ENCODE assay signal across 11 mouse cellular contexts in the genomic region with DNA sequence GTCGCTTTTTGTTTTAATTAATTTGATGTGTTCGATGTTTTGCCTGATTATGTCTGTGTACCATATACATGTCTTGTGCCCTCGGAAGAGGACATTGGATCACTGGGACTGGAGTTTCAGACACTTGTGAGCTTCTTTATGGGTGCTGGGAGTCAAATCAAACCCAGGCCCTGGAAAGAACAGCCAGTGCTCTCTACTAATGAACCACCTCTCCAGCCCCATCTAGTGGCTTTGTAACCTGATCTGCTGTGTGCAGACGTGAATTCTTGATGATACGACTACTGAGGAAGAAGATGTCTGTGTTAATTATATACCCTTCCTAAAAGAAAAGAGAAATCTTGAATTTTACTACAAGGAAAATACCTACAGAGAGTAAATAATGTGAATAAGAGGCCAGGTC. TPM values are rescaled to one million over a fixed set of nuclear protein-coding genes. Genes with fewer than 3 reads are reported as not detected.
DNase-seq lines count a peak whose midpoint lies in the region; ATAC-seq and TF ChIP-seq lines count a peak whose summit lies in the region.
"Had no signal": no experiment of that assay in that cellular context is flagged by ENCODE, and none has a peak within 500 bp of the region (broad histone marks: within the 10 kb centered on the region; RNA-seq: fewer than 3 reads in every experiment).

No protein-coding gene starts in this region.

- ATAC-seq in megakaryocyte-erythroid progenitor cell, adult 5-6 weeks (replicated peaks; ENCODE audit: low FRiP score, low TSS enrichment, poor library complexity, severe bottlenecking), result peak; percentile 63
- no peak for ATAC-seq in hindbrain, embryonic 13.5 days (ENCODE audit: low FRiP score)
- no peak for ATAC-seq in hindbrain, embryonic 14.5 days (ENCODE audit: low FRiP score)

- no peak overlapping the region for H3K27ac ChIP-seq in cerebellum, adult 2 months (ENCODE audit: insufficient read depth, low read length)
- H3K27ac ChIP-seq in liver, adult 2 months (replicated peaks; ENCODE audit: insufficient read depth, low read depth, low read length), result no peak overlapping the region
- no peak overlapping the region for H3K27ac ChIP-seq in hindbrain, embryonic 13.5 days
- H3K27ac ChIP-seq in hindbrain, embryonic 14.5 days, result no peak overlapping the region
- H3K27ac ChIP-seq: limb, embryonic 15.5 days had no signal

- no peaks in the 10 kb centered on the region for H3K27me3 ChIP-seq in cerebellum, adult 2 months (ENCODE audit: control insufficient read depth, insufficient read depth, low read length)
- no peaks in the 10 kb centered on the region for H3K27me3 ChIP-seq in liver, adult 2 months (ENCODE audit: control insufficient read depth, insufficient read depth, low read length)
- no peaks in the 10 kb centered on the region for H3K27me3 ChIP-seq in hindbrain, embryonic 13.5 days
- no peaks in the 10 kb centered on the region for H3K27me3 ChIP-seq in hindbrain, embryonic 14.5 days (ENCODE audit: control insufficient read depth, insufficient read depth, low read length)
- H3K27me3 ChIP-seq: limb, embryonic 15.5 days had no signal

- no peak for DNase-seq in cerebellum, adult 2 months
- DNase-seq in cerebellum, adult 9-11 months, result no peak
- DNase-seq in liver, adult 2 months (ENCODE audit: extremely low read depth, low read depth, low spot score), result peak; percentile 48
- DNase-seq in liver (no peak), ZHBTc4 (ENCODE audit: low read depth, low spot score) (peak; percentile 76)
- DNase-seq in hindbrain, embryonic 14.5 days (ENCODE audit: low spot score), result no peak

- peaks cover 21% of the 10 kb centered on the region for H3K79me2 ChIP-seq in liver, adult 2 months (ENCODE audit: control insufficient read depth, insufficient read depth, low read length)

- no peaks in the 10 kb centered on the region for H3K9me3 ChIP-seq in hindbrain, embryonic 13.5 days
- H3K9me3 ChIP-seq in hindbrain, embryonic 14.5 days (ENCODE audit: control insufficient read depth, low read length), result no peaks in the 10 kb centered on the region
- H3K9me3 ChIP-seq: G1E; limb, embryonic 15.5 days had no signal

- no peak overlapping the region for H3K4me2 ChIP-seq in hindbrain, embryonic 13.5 days
- no peak overlapping the region for H3K4me2 ChIP-seq in hindbrain, embryonic 14.5 days (replicated peaks)
- H3K4me2 ChIP-seq: limb, embryonic 15.5 days had no signal

- peaks cover 7% of the 10 kb centered on the region; the same call in 1 of the 2 replicates for H3K36me3 ChIP-seq in liver, adult 2 months (ENCODE audit: control insufficient read depth, insufficient read depth, low read length)
- H3K36me3 ChIP-seq in hindbrain, embryonic 13.5 days, result peaks cover 11% of the 10 kb centered on the region
- no peaks in the 10 kb centered on the region for H3K36me3 ChIP-seq in hindbrain, embryonic 14.5 days (replicated peaks; ENCODE audit: control insufficient read depth, insufficient read depth)

- H3K4me3 ChIP-seq in cerebellum, adult 2 months (replicated peaks; ENCODE audit: insufficient read depth, low read depth, low read length), result no peak overlapping the region
- H3K4me3 ChIP-seq in liver, adult 2 months (ENCODE audit: insufficient read depth, low read depth, low read length), result no peak overlapping the region
- no peak overlapping the region for H3K4me3 ChIP-seq in hindbrain, embryonic 13.5 days
- H3K4me3 ChIP-seq in hindbrain, embryonic 14.5 days (replicated peaks; ENCODE audit: low read length), result no peak overlapping the region
- H3K4me3 ChIP-seq: erythroblast, embryonic 14.5 days; limb, embryonic 15.5 days had no signal

- 86% methylated on average over 5 of the region's 5 CpGs for WGBS in cerebellum, adult 2 months
- 83% methylated on average over 5 of the region's 5 CpGs for WGBS in liver, adult 2 months
- WGBS in hindbrain, embryonic 13.5 days, result 82% methylated on average over 5 of the region's 5 CpGs
- 80% methylated on average over 5 of the region's 5 CpGs for WGBS in hindbrain, embryonic 14.5 days

- H3K4me1 ChIP-seq in cerebellum, adult 2 months (ENCODE audit: control insufficient read depth, insufficient read depth, low read length), result peaks cover 16% of the 10 kb centered on the region
- H3K4me1 ChIP-seq in liver, adult 2 months (ENCODE audit: control insufficient read depth, insufficient read depth, low read length), result peaks cover 20% of the 10 kb centered on the region; the same call in 1 of the 2 replicates
- H3K4me1 ChIP-seq in hindbrain, embryonic 13.5 days (replicated peaks), result no peaks in the 10 kb centered on the region
- no peaks in the 10 kb centered on the region for H3K4me1 ChIP-seq in hindbrain, embryonic 14.5 days (replicated peaks; ENCODE audit: control insufficient read depth, insufficient read depth, low read length)
- H3K4me1 ChIP-seq: limb, embryonic 15.5 days had no signal

- no peak overlapping the region for H3K9ac ChIP-seq in liver, adult 2 months (ENCODE audit: low read depth, low read length)
- no peak overlapping the region for H3K9ac ChIP-seq in hindbrain, embryonic 13.5 days
- no peak overlapping the region for H3K9ac ChIP-seq in hindbrain, embryonic 14.5 days
- H3K9ac ChIP-seq: limb, embryonic 15.5 days had no signal

- TF ChIP-seq CTCF in cerebellum, adult 2 months (IDR thresholded peaks at IDR 0.05; ENCODE audit: borderline replicate concordance, insufficient read depth, low read depth, low read length), result 0 out of 2 replicates have a peak, but pooled peaks have one; percentile 6
- no peak; the same call in 1 of the 2 replicates for TF ChIP-seq CTCF in liver, adult 2 months (IDR thresholded peaks at IDR 0.05; ENCODE audit: low read depth, low read length)

- TF ChIP-seq POLR2A in cerebellum, adult 2 months (IDR thresholded peaks at IDR 0.05; ENCODE audit: borderline replicate concordance, insufficient read depth, low read length), result no peak
- no peak for TF ChIP-seq POLR2A in liver, adult 2 months (IDR thresholded peaks at IDR 0.05; ENCODE audit: extremely low read depth, insufficient read depth, low read length)

RNA-seq across cellular contexts. Expression of a gene that starts 18.0 kb away (rescaled TPM):
- 11.1 and 11.6 TPM in 2 replicates for polyA plus RNA-seq in cerebellum, adult 2 months (2012; rRNA removed)
- total RNA-seq in liver, adult 2 months (2014; rRNA removed), result 8.5 and 10.8 TPM in 2 replicates
- 10.6 and 13.3 TPM in 2 replicates for polyA plus RNA-seq in liver, adult 2 months (2012; rRNA removed)
- total RNA-seq in megakaryocyte-erythroid progenitor cell, adult 5-6 weeks (2014; fragmentation: Nextera tagmentation), result 102 and 103 TPM in 2 replicates
- total RNA-seq in megakaryocyte-erythroid progenitor cell, adult 5-6 weeks (2017), result 35.0 and 35.3 TPM in 2 replicates
- polyA plus RNA-seq in hindbrain, embryonic 13.5 days (2015; fragmentation: Nextera tagmentation; extraction: Ambion mirVana), result 4.1 and 4.7 TPM in 2 replicates
- 2.5 and 2.6 TPM in 2 replicates for polyA plus RNA-seq in hindbrain, embryonic 14.5 days (2014; fragmentation: Nextera tagmentation; extraction: Ambion mirVana)

Comparison
In these comparisons a context has a peak if more than half of its experiments do, and no peak if none do; other contexts are left out.
1. DNase-seq: peak in liver, adult 2 months (single experiment) and ZHBTc4 (single experiment); none in cerebellum, adult 2 months (0 of 2), cerebellum, adult 9-11 months (single experiment), liver (single experiment) and hindbrain, embryonic 14.5 days (single experiment).